Comparison of ENCODE assay signal across 7 mouse cellular contexts in the genomic region with DNA sequence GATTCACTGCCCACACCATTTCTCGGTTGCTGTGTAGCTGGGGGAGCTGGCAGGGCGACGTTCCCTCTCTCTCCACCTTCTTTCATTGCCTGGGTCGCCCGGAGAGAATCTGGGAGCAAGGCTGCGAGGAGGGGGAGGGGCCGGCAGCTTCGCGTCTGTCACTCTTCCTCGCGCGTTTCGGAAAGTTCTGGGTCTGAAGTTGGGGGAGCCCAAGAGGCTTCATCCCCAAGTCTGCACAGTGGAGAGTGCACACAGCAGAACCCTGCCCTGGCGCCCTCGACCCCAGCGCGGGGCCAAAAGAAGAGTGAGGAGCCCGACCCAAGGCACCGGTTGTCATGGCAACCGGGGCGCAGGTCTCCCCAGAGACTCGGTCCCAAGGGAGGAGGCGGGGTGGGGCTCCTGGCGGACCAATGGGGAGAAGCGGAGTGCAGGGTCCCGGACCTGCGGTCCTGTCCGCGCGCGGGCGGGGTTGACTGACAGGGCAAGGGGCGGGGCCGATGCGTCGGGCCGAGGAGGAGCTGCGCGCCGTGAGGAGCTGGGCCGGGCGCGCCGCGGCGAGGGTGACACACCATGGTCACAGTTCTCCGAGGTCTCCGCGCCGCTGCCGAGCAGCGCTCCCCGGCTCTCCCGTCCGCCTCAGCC. TPM values are rescaled to one million over a fixed set of nuclear protein-coding genes. Genes with fewer than 3 reads are reported as not detected.
DNase-seq lines count a peak whose midpoint lies in the region; ATAC-seq lines count a peak whose summit lies in the region.

Gene Ptpn13 (plus strand): TSS at position 515 of the 642 bp plus-strand sequence.

- H3K4me3 ChIP-seq in embryonic facial prominence, embryonic 10.5 days, result peak within 1 kb of the TSS; percentile 95
- H3K4me3 ChIP-seq in midbrain, embryonic 12.5 days, result peak within 1 kb of the TSS; percentile 82

- H3K27ac ChIP-seq in embryonic facial prominence, embryonic 10.5 days (replicated peaks), result peak within 1 kb of the TSS; percentile 95
- H3K27ac ChIP-seq in midbrain, embryonic 12.5 days (replicated peaks), result peak within 1 kb of the TSS; percentile 90

- peaks cover 17% of the 10 kb centered on the region for H3K27me3 ChIP-seq in embryonic facial prominence, embryonic 10.5 days (replicated peaks; ENCODE audit: low read depth, poor library complexity, severe bottlenecking)
- peaks cover 8% of the 10 kb centered on the region; the same call in 1 of the 2 replicates for H3K27me3 ChIP-seq in midbrain, embryonic 12.5 days

- WGBS in embryonic facial prominence, embryonic 10.5 days, result under 1% methylated on average over 55 of the region's 55 CpGs
- under 1% methylated on average over 42 of the region's 55 CpGs for WGBS in midbrain, embryonic 12.5 days

- H3K9me3 ChIP-seq in embryonic facial prominence, embryonic 10.5 days, result no peaks in the 10 kb centered on the region
- no peaks in the 10 kb centered on the region for H3K9me3 ChIP-seq in midbrain, embryonic 12.5 days

- H3K4me2 ChIP-seq in midbrain, embryonic 12.5 days (replicated peaks), result peak within 1 kb of the TSS; percentile 63

- intact Hi-C loops in left cerebral cortex, postnatal 4 days (cut with DNase I), result no loop called here

- peak; percentile 99 for DNase-seq in adrenal gland, postnatal 25 days
- DNase-seq in embryonic facial prominence, embryonic 10.5 days (ENCODE audit: low spot score), result peak; percentile 97
- peak; percentile 98 for DNase-seq in kidney, adult 11 months
- peak; percentile 95 for DNase-seq in left cerebral cortex, postnatal 4 days
- DNase-seq in spleen, adult 18-20 months, result peak; percentile 69 to 71

- peak; percentile 92 for ATAC-seq in granulocyte monocyte progenitor cell, adult 5-6 weeks (replicated peaks; ENCODE audit: poor library complexity, severe bottlenecking)
- ATAC-seq in midbrain, embryonic 12.5 days (ENCODE audit: low FRiP score, low read depth), result peak; percentile 97

- peaks cover 75% of the 10 kb centered on the region for H3K4me1 ChIP-seq in embryonic facial prominence, embryonic 10.5 days
- peaks cover 47% of the 10 kb centered on the region for H3K4me1 ChIP-seq in midbrain, embryonic 12.5 days

- H3K36me3 ChIP-seq in embryonic facial prominence, embryonic 10.5 days (replicated peaks), result peaks cover 3% of the 10 kb centered on the region
- H3K36me3 ChIP-seq in midbrain, embryonic 12.5 days, result no peaks in the 10 kb centered on the region

- H3K9ac ChIP-seq in midbrain, embryonic 12.5 days (replicated peaks), result peak within 1 kb of the TSS; percentile 88

RNA-seq across cellular contexts. Expression of gene Ptpn13, which starts in this region (rescaled TPM):
- total RNA-seq in adrenal gland, postnatal 25 days (2021), result 17.5 and 21.4 TPM in 2 replicates
- 15.6 and 18.8 TPM in 2 replicates for polyA plus RNA-seq in embryonic facial prominence, embryonic 10.5 days (2016; fragmentation: Nextera tagmentation; extraction: Ambion mirVana)
- not detected in 2 replicates for total RNA-seq in granulocyte monocyte progenitor cell, adult 5-6 weeks (2014; fragmentation: Nextera tagmentation)
- total RNA-seq in granulocyte monocyte progenitor cell, adult 5-6 weeks (2017), result not detected in 2 replicates
- total RNA-seq in left cerebral cortex, postnatal 4 days (2021), result 1 to 10 TPM; 8.8 to 8.9 TPM
- polyA plus RNA-seq in midbrain, embryonic 12.5 days (2016; fragmentation: Nextera tagmentation; extraction: Ambion mirVana), result 19.1 and 21.0 TPM in 2 replicates

Comparison
In these comparisons a context has a peak if more than half of its experiments do, and no peak if none do; other contexts are left out.
1. Peak in every context shown above with its lines: DNase-seq, ATAC-seq, H3K4me3 ChIP-seq and H3K27ac ChIP-seq.
2. RNA of gene Ptpn13 (total RNA-seq): 17.5 to 21.4 TPM in adrenal gland, postnatal 25 days and 8.8 to 8.9 TPM in left cerebral cortex, postnatal 4 days; not detected in granulocyte monocyte progenitor cell, adult 5-6 weeks; every median in the first group is over 4 times any median in the second.
3. Peak in ATAC-seq in granulocyte monocyte progenitor cell, adult 5-6 weeks; RNA of the gene not detected or under 1 TPM.